Mouse (Mus musculus) retina, embryonic 14.5 days (tissue): Measurements from ENCODE around the gene Gpc6.

Experiments
- DNase-seq: peaks from one replicate; pipeline ENCODE4 v3.0.0-alpha.2; 2015; ENCODE audit warnings: low spot score

Gene Gpc6

DNA sequence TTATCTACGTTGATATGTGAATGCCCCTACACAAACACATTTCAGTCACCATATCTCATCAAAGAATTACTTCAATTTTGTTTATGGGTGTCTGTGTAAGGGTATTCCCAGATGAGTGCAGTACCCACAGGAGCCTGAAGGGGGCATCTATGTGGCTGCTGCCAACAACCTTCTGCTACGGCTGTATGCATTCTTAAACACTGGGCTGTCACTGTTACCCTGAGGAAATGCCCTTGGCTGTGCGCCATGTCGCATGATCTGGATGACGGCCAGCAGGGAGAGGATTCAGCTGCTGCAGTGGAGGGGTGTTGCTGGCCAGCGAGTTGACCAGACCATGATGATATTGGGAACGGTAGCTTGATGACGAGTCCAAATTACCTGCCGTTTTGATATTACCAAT, 954.2 kb downstream of the Gpc6 start:
- DNase-seq = no peak

- no peak for DNase-seq
These were observed 956.0 kb downstream of the Gpc6 start for GRCm38 (mm10) chr14:117881112-117881511.

DNA sequence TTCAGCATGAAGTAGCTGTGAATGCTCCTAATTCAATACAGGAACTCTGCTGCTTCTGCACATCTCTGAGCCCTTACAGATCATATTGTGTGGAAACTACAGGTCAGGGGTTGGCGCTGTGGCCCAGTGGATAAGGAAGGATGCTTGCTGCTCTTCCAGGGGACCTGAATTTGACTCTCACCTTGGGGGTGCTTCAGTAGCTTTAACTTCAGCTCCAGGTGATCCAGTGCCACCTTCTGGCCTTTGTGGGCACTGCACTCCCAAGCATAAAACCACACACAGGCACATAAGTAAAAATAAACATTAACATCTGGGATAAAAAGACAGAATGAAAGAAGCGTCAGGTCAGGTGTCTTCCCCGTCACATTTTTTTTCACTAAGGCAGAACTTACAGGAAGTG, 957.1 kb downstream of the Gpc6 start:
- peak; percentile 67 for DNase-seq

DNA sequence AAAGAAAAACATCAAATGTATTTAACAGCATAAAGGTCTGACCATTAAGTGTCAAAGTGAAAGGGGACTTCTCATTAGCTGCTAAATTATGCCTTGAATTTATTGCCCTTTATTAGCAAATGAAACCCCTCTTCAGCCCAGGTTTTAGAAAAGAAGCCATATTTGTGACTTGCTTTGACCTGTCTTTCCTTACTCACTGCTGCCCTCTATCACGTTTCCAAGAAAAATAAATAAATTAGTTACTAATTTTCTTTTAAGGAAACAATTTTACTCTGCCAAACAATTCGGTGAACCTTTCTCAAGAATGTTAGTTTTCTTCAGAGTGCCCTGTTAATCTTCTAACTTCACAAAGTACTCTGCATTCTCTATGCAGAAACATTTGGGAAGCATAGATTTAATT, 964.5 kb downstream of the Gpc6 start:
- DNase-seq = no peak

- no peak for DNase-seq
These were observed 966.3 kb downstream of the Gpc6 start for GRCm38 (mm10) chr14:117891426-117891825.

GRCm38 (mm10) chr14:117892026-117892425, 966.9 kb downstream of the Gpc6 start:
- no peak for DNase-seq

GRCm38 (mm10) chr14:117894869-117895538, 969.9 kb downstream of the Gpc6 start:
- no peak for DNase-seq

GRCm38 (mm10) chr14:117895539-117895912, 970.4 kb downstream of the Gpc6 start:
- no peak for DNase-seq

DNA sequence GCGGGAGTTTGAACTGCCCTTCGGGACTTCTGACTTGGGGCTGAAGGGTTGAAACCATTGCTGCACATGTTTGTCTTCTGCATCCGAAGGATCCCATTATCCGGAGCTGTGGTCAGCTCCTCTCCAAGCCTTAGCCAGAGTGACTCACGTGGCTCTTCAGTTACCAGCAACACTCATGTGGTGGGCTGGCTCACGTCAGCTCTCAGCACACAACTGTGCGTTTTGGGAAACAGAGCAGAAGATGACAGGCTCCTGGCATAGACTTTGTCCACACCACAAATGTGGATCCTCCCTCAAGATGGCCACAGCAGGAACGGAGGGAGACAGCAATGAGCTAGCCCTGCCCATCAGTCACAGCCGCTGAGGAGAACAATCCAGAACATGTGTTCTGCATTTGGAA, 979.2 kb downstream of the Gpc6 start:
- no peak for DNase-seq

GRCm38 (mm10) chr14:117905701-117906100, 980.6 kb downstream of the Gpc6 start:
- peak; percentile 17 for DNase-seq

GRCm38 (mm10) chr14:117906361-117906760, 981.2 kb downstream of the Gpc6 start:
- DNase-seq = no peak

DNA sequence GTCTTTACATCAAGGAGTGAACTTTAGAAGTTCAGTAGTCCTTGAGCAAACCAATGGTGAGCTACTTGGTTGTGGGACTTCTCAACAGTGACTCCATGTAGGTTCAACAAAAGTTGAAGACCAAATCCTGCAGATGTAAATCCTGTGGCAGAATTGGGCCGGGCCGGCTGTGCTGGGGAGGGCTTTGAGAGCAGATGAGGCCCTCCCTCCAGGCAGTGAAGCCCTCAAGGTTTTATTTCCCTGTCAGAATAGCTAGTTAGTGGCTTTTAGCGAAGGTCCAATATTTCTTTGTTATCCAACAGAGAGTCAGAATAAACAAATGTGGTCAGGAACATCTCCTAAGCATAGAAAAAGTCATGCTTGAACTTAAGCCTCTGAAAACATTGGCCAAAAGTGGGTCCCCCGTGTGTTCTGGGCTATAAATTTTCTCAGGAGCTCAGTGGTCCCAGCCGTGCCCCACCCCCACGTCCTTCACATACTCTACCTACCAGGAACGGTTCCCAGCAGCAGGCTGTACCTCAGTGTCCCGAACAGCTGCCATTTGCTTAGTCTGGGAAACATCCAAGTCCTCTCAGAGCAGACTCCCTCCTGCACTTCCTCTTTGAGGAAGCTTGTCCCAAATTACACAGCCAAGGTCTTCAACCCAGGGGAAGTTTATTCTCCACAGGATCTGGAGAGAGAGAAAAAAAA, 983.3 kb downstream of the Gpc6 start:
- DNase-seq = no peak

GRCm38 (mm10) chr14:117909046-117909445, 983.9 kb downstream of the Gpc6 start:
- no peak for DNase-seq

DNA sequence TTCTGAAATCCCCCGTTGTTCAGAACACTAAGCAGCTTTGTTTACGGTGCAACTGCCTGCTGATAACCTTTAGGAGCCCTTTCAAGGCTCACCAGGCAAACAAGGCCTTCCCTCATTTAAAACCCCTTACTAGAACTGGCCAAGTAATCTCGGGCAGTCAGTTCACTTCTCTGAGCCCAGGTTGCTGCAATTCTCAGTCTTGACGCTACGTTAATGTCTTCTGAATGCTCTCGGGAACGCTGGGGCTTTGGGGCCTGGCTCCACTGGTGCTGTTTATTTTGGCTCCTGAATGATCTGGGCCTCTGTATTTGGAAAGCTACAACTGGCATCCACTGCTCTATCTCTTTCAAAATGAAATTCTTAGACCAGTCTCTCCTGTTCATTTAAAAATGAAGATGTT, 985.2 kb downstream of the Gpc6 start:
- DNase-seq = no peak

- no peak for DNase-seq
These were observed 987.6 kb downstream of the Gpc6 start for GRCm38 (mm10) chr14:117912624-117913270.

DNA sequence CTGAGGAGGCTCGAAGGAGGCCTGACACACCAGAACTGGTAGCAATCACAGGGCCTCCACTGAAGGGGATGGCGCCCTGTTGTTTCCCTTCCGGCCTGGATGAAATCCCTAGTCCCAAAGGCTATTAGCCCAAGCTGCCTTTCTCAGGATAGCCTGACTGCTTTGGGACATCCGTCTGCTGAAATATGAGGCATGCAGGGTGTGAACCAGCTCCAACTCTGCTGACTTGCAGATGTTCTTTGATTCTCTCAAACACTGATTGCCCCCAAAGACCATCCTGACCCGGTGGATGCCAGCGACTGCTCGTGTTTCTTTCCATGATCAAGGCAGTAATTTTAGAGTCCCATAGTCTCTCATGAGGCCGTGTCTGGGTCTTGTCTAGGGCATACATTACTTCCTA, 991.5 kb downstream of the Gpc6 start:
- DNase-seq = no peak

- no peak for DNase-seq
These were observed 993.6 kb downstream of the Gpc6 start for GRCm38 (mm10) chr14:117918724-117919123.

DNA sequence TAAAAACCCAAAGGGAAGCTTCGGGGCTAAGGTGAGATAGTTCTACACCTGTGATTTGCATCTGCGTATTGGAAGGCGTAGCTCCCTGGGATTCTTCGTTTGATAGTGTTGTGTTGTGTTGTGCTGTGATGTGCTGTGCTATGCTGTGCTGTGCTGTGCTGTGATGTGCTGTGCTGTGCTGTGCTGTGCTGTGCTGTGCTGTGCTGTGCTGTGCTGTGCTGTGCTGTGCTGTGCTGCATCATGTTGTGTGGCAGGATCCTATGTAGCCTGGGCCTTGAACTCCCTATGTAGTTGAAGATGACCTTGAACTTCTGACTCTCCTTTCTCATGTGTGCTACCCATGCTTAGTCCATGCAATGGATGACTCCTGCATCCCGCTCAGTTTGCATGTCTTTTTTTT, 994.5 kb downstream of the Gpc6 start:
- no peak for DNase-seq

GRCm38 (mm10) chr14:117921393-117922014, 996.4 kb downstream of the Gpc6 start:
- peak; percentile 19 for DNase-seq

GRCm38 (mm10) chr14:117923667-117924066, 998.6 kb downstream of the Gpc6 start:
- no peak for DNase-seq

DNA sequence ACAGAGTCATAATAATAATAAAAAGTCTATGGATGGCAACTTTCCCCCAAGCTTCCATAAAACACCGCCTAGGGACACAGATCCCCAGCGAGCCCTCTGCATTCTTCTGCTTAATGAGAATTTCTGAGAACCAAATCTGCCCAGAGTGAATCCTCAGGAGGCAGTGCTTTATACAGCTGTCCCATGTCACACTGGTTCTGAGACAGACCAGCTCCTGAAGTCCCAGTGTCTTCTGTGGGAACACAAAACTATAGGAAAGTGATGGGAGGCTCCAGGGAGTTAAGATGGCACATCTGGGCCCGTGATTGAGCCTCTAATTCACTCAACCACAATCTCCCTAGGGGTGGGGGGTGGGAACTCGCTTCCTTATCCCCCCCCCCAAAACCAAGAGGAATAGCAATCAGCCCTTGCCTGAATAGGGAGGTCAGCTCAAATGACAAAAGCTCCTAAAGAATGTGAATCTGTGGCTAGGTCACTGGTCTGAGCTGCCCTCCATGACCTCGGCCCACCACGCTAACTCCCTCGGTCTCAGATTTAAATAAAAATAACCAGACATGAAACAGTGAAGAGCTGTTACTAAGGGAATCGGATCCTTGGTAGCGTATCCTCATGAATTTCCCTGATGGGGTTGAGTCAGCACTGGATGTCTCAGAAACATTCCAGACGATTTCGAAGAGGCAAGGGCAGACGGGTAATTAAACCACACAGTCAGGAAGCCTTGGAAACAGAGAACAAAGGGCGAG, 1005.2 kb downstream of the Gpc6 start:
- peak; percentile 44 for DNase-seq
